Mouse (Mus musculus) brain, adult 10 weeks (tissue): ENCODE data around the gene Zfp362. TPM values are rescaled to one million over a fixed set of nuclear protein-coding genes. Genes with fewer than 3 reads are reported as not detected.

ENCODE experiments used
- polyA plus RNA-seq: library from polyadenylated mRNA; stranded (reverse); fragments of 350-450 nt; fragmentation: Illumina TruSeq; extraction: RNeasy Lipid Tissue Mini Kit (QIAGEN cat#74804); gene quantifications from one replicate; pipeline ENCODE4 v1.2.3, GENCODE M21; 2015; ENCODE audit warnings: low read depth, low replicate concordance

Zfp362 gene
- 16.0 TPM for polyA plus RNA-seq

DNA sequence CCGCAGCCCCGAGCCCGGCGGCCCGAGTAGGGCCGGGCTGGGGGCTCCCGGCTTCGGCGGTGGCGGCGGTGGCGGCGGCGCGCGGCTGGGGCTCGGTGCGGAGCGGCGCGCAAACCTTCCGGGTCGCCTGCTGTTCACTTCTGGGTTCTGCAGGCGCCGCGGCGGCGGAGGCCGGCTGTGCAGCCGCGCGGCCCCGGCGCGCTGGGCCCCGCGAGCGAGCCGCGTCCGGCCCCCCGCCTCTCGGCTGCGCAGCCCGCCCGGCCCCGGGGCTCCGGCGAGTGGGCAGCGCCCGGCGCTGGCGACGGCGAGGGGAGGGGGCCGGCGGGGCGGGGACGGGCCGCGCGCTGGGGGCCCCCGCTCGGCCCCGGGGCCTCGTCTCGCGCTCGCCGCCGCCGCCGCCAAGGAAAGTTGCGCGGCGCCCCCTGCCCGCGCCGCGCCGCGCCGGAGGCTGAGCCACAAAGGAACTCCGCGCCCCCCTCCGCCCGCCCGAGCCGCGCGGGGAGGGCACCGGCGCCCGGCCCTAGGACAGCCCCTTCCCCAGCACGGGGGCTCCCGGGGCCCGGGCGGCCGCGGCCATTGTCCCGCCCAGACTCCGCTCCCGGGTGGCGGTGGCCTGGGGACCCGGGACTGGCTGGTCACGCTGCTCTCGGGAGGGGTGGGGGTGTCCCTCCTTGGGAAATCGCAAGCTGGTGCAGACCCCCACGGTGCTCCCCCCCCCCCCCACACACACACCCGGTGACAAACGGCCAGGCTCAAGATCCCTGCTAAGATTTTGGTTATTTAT, at the start of gene Zfp362:
Zfp362 (minus strand) TSS at position 3 of the 784 bp plus-strand sequence.

DNA sequence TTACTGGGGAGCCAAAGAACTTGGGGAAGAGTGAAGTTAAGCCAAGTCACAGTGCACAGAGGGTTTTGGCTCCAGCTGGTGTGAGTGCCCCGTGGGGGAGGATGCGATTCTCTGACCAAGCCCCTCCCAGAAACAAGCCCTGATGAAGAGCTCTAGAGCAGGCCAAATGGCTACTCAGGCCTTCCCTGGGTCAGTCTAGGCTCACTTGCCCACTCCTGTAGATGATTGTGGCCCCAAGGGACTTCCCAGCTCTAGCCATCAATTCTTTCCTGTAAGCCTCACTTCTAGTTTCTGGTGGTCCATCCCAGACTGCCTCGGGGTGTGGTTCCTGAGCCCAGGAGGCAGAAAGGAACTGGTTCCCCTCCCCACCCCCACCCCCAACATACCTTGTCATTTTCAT, 50.8 kb downstream of the Zfp362 start, which contains the start of gene A3galt2:
A3galt2 (plus strand) TSS at position 301 of the 400 bp plus-strand sequence.

Other genes with a start within 250 kb of the Zfp362 start
- gene Zscan20, start 195.9 kb downstream of the Zfp362 start, polyA plus RNA-seq, result 2.8 TPM
- gene Tlr12, start 187.4 kb downstream of the Zfp362 start, polyA plus RNA-seq, result 0.40 TPM
- 63.0 TPM for gene Phc2, start 151.3 kb downstream of the Zfp362 start, polyA plus RNA-seq
- 0.21 TPM for gene A3galt2, start 50.7 kb downstream of the Zfp362 start, polyA plus RNA-seq
- 12.0 TPM for gene Trim62, start 77.5 kb upstream of the Zfp362 start, polyA plus RNA-seq
- gene Azin2, start 156.4 kb upstream of the Zfp362 start, polyA plus RNA-seq, result 39.1 TPM
- 36.0 TPM for gene Ak2, start 185.9 kb upstream of the Zfp362 start, polyA plus RNA-seq